Mouse (Mus musculus): ENCODE data around the gene 4933427D14Rik. TPM values are rescaled to one million over a fixed set of nuclear protein-coding genes. Genes with fewer than 3 reads are reported as not detected.

Gene 4933427D14Rik
- total RNA-seq (2023; ENCODE audit: inconsistent age) = 11.9 to 15.6 TPM (median 13.2 TPM) in 4 replicates

GRCm38 (mm10) chr11:72207204-72207833, at the start of gene 4933427D14Rik, which contains the start of gene Txndc17:
TSS of gene 4933427D14Rik (minus strand) at chr11:72207459.
TSS of gene Txndc17 (plus strand) at chr11:72207547.

DNA sequence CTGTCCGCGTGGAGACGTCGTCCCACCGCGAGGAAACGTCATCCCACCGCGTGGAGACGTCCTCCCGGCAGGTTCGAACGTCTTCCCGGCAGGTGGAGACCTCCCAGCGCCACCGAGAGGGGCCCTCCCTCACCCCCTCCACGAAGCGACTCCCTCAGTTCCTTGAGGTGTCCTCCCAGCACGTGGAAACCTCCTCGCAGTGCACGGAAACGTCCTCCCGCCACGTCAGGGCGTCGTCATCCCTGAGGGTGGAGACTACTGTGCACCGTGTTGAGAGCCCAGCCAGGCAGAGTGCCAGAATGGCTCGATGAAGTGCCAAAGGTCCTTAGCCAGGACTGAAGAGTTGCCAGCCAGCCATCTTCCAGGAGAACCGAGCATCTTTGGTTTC, 8.1 kb upstream of the 4933427D14Rik start, which contains the start of gene Med31:
TSS of gene Med31 (minus strand) at position 183 of the 388 bp plus-strand sequence.

DNA sequence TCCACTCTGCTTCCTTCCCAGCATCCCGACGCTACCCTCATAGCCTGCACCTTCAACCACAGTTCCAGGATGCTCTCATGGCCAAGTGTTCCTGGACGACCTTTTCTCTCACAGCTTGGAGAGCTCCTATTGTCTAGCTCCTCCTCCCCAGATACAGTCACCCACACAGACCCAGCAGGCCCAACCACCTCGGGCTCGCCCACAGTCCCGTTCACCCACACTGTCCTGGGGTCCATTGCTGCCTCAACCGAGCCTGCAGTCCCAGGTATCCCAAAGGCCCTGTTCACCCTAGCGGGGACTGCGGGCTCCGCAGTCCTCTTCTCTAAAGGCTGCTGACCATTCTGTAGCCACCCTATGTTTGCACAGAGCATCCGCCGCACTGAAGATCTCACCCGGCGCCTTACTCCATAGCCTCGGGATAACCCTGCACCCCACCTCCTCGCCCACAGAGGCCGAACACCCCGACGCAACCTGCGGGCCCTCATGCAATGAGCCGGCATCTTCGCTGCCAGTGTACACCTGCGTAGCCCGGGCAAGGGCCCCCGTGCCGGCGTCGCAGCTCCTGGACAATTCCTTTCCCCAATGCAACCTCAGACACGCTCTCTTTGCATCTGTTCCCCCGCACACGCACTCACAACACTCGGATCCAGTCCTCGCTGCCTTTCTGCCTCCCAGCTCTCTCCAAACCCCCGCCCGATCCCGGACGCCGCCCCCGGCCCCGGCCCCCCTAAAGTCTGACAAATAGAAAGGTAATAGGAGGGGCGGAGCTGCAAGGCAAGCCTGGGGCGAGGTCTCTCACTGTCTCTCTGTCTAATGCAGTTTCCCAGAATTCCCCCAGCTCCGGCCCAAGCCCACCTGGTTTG, 687 bp downstream of the 4933427D14Rik start, which contains the start of gene Gm43951:
TSS of gene Gm43951 (minus strand) at position 500 of the 863 bp plus-strand sequence.

GRCm38 (mm10) chr11:72135383-72136158, 71.7 kb downstream of the 4933427D14Rik start, which contains the start of gene Pitpnm3:
TSS of gene Pitpnm3 (minus strand) at chr11:72135778.

Other genes starting within 250 kb of the 4933427D14Rik start
- not detected in 4 replicates for gene Aipl1, start 169.9 kb downstream of the 4933427D14Rik start, total RNA-seq (2023; ENCODE audit: inconsistent age)
- 0.33 to 0.96 TPM (median 0.44 TPM) in 4 replicates for gene Pimreg, start 165.4 kb downstream of the 4933427D14Rik start, total RNA-seq (2023; ENCODE audit: inconsistent age)
- gene Pitpnm3, start 71.7 kb downstream of the 4933427D14Rik start, total RNA-seq (2023; ENCODE audit: inconsistent age) = not detected in 4 replicates
- gene Gm43951, start 619 bp downstream of the 4933427D14Rik start, total RNA-seq (2023; ENCODE audit: inconsistent age) = 0.39 to 1.5 TPM (median 1.3 TPM) in 4 replicates
- gene Txndc17, start 88 bp upstream of the 4933427D14Rik start, total RNA-seq (2023; ENCODE audit: inconsistent age) = 26.7 to 36.4 TPM (median 29.0 TPM) in 4 replicates
- gene Med31, start 8.1 kb upstream of the 4933427D14Rik start, total RNA-seq (2023; ENCODE audit: inconsistent age) = 37.0 to 44.4 TPM (median 38.9 TPM) in 4 replicates
- gene Slc13a5, start 59.8 kb upstream of the 4933427D14Rik start, total RNA-seq (2023; ENCODE audit: inconsistent age) = not detected in 4 replicates
- 37.8 to 60.0 TPM (median 46.9 TPM) in 4 replicates for gene Xaf1, start 94.2 kb upstream of the 4933427D14Rik start, total RNA-seq (2023; ENCODE audit: inconsistent age)
- gene Fbxo39, start 107.0 kb upstream of the 4933427D14Rik start, total RNA-seq (2023; ENCODE audit: inconsistent age) = not detected in 4 replicates
- not detected in 4 replicates for gene Tekt1, start 155.0 kb upstream of the 4933427D14Rik start, total RNA-seq (2023; ENCODE audit: inconsistent age)
- 0.48 to 0.69 TPM (median 0.51 TPM) in 3 of 4 replicates, not detected in the other for gene Smtnl2, start 204.3 kb upstream of the 4933427D14Rik start, total RNA-seq (2023; ENCODE audit: inconsistent age)
- gene Ggt6, start 228.1 kb upstream of the 4933427D14Rik start, total RNA-seq (2023; ENCODE audit: inconsistent age) = not detected in 4 replicates
- gene Mybbp1a, start 233.9 kb upstream of the 4933427D14Rik start, total RNA-seq (2023; ENCODE audit: inconsistent age) = 169 to 183 TPM (median 175 TPM) in 4 replicates